Mouse (Mus musculus) layer of hippocampus, adult 9-11 months (tissue): ENCODE results near the gene Cd40.

ENCODE experiments used
- DNase-seq: peaks from one replicate; pipeline ENCODE4 v3.0.0; 2022

The Cd40 gene

GRCm38 (mm10) chr2:165059961-165060360, 4.5 kb downstream of the Cd40 start:
- no peak for DNase-seq

- no peak for DNase-seq
These were observed 6.4 kb downstream of the Cd40 start for GRCm38 (mm10) chr2:165061638-165062433.

- peak; percentile 60 for DNase-seq
These were observed 9.1 kb downstream of the Cd40 start for GRCm38 (mm10) chr2:165064489-165064888.

- DNase-seq: peak; percentile 65
These were observed 13.4 kb downstream of the Cd40 start for GRCm38 (mm10) chr2:165068806-165069205.

GRCm38 (mm10) chr2:165070096-165070816, 14.8 kb downstream of the Cd40 start:
- DNase-seq: peak; percentile 50

- no peak for DNase-seq
These were observed 18.0 kb downstream of the Cd40 start for GRCm38 (mm10) chr2:165073381-165073781.

GRCm38 (mm10) chr2:165074081-165074884, 18.9 kb downstream of the Cd40 start:
- peak; percentile 53 for DNase-seq

GRCm38 (mm10) chr2:165074937-165075336, 19.5 kb downstream of the Cd40 start:
- peak; percentile 76 for DNase-seq

GRCm38 (mm10) chr2:165077055-165077454, 21.6 kb downstream of the Cd40 start:
- DNase-seq: no peak

GRCm38 (mm10) chr2:165078045-165078444, 22.6 kb downstream of the Cd40 start:
- DNase-seq: no peak

- DNase-seq: no peak
These were observed 23.2 kb downstream of the Cd40 start for GRCm38 (mm10) chr2:165078605-165079004.

GRCm38 (mm10) chr2:165080657-165081056, 25.2 kb downstream of the Cd40 start:
- DNase-seq: no peak

GRCm38 (mm10) chr2:165081257-165081656, 25.8 kb downstream of the Cd40 start:
- no peak for DNase-seq

GRCm38 (mm10) chr2:165086634-165087033, 31.2 kb downstream of the Cd40 start:
- no peak for DNase-seq

GRCm38 (mm10) chr2:165089470-165089869, 34.0 kb downstream of the Cd40 start:
- no peak for DNase-seq

GRCm38 (mm10) chr2:165090650-165091049, 35.2 kb downstream of the Cd40 start, which contains the start of gene 1700025C18Rik:
Gene 1700025C18Rik, minus strand, starts transcription at chr2:165090750.
- no peak for DNase-seq

- no peak for DNase-seq
These were observed 36.1 kb downstream of the Cd40 start for GRCm38 (mm10) chr2:165091433-165091965.

GRCm38 (mm10) chr2:165092393-165092792, 37.0 kb downstream of the Cd40 start:
- no peak for DNase-seq

GRCm38 (mm10) chr2:165096367-165096766, 40.9 kb downstream of the Cd40 start:
- DNase-seq: no peak

GRCm38 (mm10) chr2:165098861-165099260, 43.4 kb downstream of the Cd40 start:
- no peak for DNase-seq

- DNase-seq: no peak
These were observed 45.3 kb downstream of the Cd40 start for GRCm38 (mm10) chr2:165100749-165101148.

- no peak for DNase-seq
These were observed 47.5 kb downstream of the Cd40 start for GRCm38 (mm10) chr2:165102920-165103319.

GRCm38 (mm10) chr2:165105513-165106079, 50.2 kb downstream of the Cd40 start:
- peak; percentile 13 for DNase-seq
